Mouse (Mus musculus): ENCODE data around the gene Defb25.

- TF ChIP-seq CTCF (conservative IDR thresholded peaks at IDR 0.05; ENCODE audit: low read length) (no peak), POU5F1 (IDR thresholded peaks at IDR 0.05; ENCODE audit: borderline replicate concordance, low read length) (no peak), NANOG (IDR thresholded peaks at IDR 0.05; ENCODE audit: borderline replicate concordance, low read length) (no peak)
Observed at GRCm38 (mm10) chr2:152600076-152600475, 22.8 kb downstream of the Defb25 start.

Measured in E14TG2a.4 (cell line).